Mouse (Mus musculus): ENCODE results near the gene Fsip1. TPM values are rescaled to one million over a fixed set of nuclear protein-coding genes. Genes with fewer than 3 reads are reported as not detected.

Fsip1 gene
- polyA plus RNA-seq (2014; fragmentation: Nextera tagmentation; extraction: Ambion mirVana): 0.36 and 0.49 TPM in 2 replicates

DNA sequence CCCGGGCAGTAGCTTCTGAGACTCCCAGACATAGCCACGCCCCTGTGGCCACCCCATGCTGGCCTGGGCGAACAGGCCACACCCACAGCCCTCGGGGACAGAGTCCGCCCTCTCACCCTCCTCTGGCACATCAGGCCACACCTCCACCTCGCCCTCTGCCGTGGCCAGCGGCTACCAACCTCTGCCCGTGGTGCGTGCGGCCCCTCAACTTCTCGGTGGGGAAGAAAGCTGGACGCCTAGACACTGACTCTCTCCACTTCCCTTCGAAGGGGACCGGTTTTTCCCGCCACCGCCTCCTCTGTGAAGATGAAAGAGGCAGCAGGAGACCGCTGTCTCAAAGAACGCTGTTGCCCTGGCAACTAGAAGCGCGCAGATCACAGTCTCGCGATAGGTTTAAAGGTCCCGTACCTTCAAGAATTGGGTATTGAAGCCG lies at the start of gene Fsip1:
Gene Fsip1 (minus strand): TSS at position 346 of the 433 bp plus-strand sequence.
- H3K36me3 ChIP-seq (ENCODE audit: control insufficient read depth, insufficient read depth, low read length): no peaks in the 10 kb centered on the region
- no peak within 1 kb of the TSS for H3K27ac ChIP-seq (ENCODE audit: low read depth)
- DNase-seq (ENCODE audit: low spot score) (peak; percentile 83), ATAC-seq (replicated peaks; ENCODE audit: low FRiP score, low TSS enrichment, low read depth) (peak; percentile 93)
- peak within 1 kb of the TSS; percentile 45 for H3K4me3 ChIP-seq (ENCODE audit: low read depth, low read length)
- H3K4me1 ChIP-seq (replicated peaks; ENCODE audit: control insufficient read depth, insufficient read depth, low read length): no peaks in the 10 kb centered on the region
- H3K9me3 ChIP-seq (ENCODE audit: control insufficient read depth, low read length): no peaks in the 10 kb centered on the region
- H3K27me3 ChIP-seq (replicated peaks; ENCODE audit: control insufficient read depth, insufficient read depth, low read length): no peaks in the 10 kb centered on the region
- H3K9ac ChIP-seq (ENCODE audit: low read length): peak within 1 kb of the TSS; percentile 43
- H3K4me2 ChIP-seq (ENCODE audit: low read length): peak within 1 kb of the TSS; percentile 66
- 2% methylated on average over 25 of the region's 25 CpGs for WGBS

DNA sequence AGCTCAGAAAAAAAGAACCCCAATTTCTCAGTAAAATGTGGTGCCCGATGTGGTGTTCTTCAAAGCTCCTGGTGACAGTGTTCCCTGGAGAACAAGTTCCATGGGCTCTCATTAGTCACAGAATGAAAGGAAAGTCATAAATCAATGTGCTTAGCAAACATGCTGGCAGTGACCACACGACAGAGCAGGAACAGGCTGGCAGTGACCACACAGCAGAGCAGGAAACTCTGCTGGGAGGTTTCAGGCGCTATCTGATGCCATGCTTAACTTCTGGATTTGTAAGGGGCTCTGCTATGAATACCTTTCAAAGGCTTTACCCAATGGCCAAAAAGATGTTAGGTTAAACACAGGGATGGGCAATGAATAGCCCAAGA lies 49.7 kb upstream of the Fsip1 start:
- no peaks in the 10 kb centered on the region for H3K36me3 ChIP-seq (ENCODE audit: control insufficient read depth, insufficient read depth, low read length)
- ATAC-seq (replicated peaks; ENCODE audit: low FRiP score, low TSS enrichment, low read depth) (no peak), DNase-seq (ENCODE audit: low spot score) (no peak)
- H3K9me3 ChIP-seq (ENCODE audit: control insufficient read depth, low read length): no peaks in the 10 kb centered on the region
- no peaks in the 10 kb centered on the region for H3K4me1 ChIP-seq (replicated peaks; ENCODE audit: control insufficient read depth, insufficient read depth, low read length)
- 24% methylated on average over 3 of the region's 3 CpGs for WGBS
- H3K9ac ChIP-seq (ENCODE audit: low read length): no peak overlapping the region
- H3K4me3 ChIP-seq (ENCODE audit: low read depth, low read length): no peak overlapping the region
- no peak overlapping the region for H3K4me2 ChIP-seq (ENCODE audit: low read length)
- H3K27ac ChIP-seq (ENCODE audit: low read depth): no peak overlapping the region
- no peaks in the 10 kb centered on the region for H3K27me3 ChIP-seq (replicated peaks; ENCODE audit: control insufficient read depth, insufficient read depth, low read length)

DNA sequence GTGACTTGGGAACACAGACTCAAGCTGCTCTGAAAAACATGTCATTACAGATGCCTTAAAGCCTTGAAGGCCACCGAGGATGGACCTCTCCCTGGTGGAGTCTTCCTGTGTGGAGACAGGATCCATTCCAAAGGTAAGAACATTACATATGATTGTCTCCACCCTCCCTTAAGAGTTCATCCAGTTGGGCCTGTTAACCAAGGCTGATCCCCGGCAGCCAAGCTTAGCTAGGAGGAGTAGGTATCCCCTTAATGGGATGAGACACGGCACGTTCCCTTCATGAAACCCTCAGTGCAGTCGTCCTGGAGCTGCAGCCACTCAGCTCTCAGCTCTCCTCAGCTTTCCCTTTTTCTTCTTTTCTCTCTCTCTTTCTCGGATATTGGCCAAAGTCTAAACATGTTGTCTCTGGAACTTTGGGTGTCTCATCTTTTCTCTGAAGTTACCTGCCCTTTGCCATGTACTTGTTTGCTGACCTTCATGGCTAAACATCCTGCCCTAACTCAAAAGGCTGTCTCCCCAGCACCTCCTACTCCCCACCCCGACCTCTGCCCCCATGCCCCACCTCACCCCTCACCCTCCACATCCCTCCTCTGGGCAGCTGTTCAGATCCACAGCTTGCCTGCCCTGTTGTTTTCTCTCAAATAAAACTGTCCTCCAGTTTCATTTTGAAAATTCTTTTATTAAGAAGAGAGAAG lies 49.2 kb upstream of the Fsip1 start:
- H3K4me2 ChIP-seq (ENCODE audit: low read length): no peak overlapping the region
- H3K4me1 ChIP-seq (replicated peaks; ENCODE audit: control insufficient read depth, insufficient read depth, low read length): no peaks in the 10 kb centered on the region
- H3K4me3 ChIP-seq (ENCODE audit: low read depth, low read length): no peak overlapping the region
- H3K27ac ChIP-seq (ENCODE audit: low read depth): no peak overlapping the region
- 53% methylated on average over 7 of the region's 7 CpGs for WGBS
- H3K27me3 ChIP-seq (replicated peaks; ENCODE audit: control insufficient read depth, insufficient read depth, low read length): no peaks in the 10 kb centered on the region
- no peaks in the 10 kb centered on the region for H3K36me3 ChIP-seq (ENCODE audit: control insufficient read depth, insufficient read depth, low read length)
- H3K9me3 ChIP-seq (ENCODE audit: control insufficient read depth, low read length): no peaks in the 10 kb centered on the region
- ATAC-seq (replicated peaks; ENCODE audit: low FRiP score, low TSS enrichment, low read depth) (no peak), DNase-seq (ENCODE audit: low spot score) (no peak)
- H3K9ac ChIP-seq (ENCODE audit: low read length): no peak overlapping the region

DNA sequence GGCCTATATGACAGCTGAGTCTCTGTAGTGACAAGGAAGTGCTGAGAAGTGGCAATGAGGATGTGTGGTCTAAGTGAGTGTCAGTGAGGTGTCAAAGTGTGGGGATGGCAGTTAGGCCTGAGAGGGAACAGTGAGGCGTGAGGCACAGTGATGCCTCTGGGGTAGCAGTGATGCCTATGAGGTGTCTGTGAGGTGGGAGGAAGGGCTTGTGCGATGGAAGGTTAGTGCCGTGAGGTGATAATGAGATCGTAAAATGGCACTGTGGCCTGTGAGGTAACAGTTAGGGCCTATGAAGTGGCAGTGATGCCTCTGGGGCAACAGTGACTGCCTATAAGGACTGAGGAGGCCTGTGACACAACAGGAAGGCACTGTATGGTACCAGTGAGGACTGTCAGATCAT lies 46.7 kb upstream of the Fsip1 start:
- ATAC-seq (replicated peaks; ENCODE audit: low FRiP score, low TSS enrichment, low read depth): no peak
- H3K4me1 ChIP-seq (replicated peaks; ENCODE audit: control insufficient read depth, insufficient read depth, low read length): no peaks in the 10 kb centered on the region
- H3K27ac ChIP-seq (ENCODE audit: low read depth): no peak overlapping the region
- H3K27me3 ChIP-seq (replicated peaks; ENCODE audit: control insufficient read depth, insufficient read depth, low read length): no peaks in the 10 kb centered on the region
- no peaks in the 10 kb centered on the region for H3K36me3 ChIP-seq (ENCODE audit: control insufficient read depth, insufficient read depth, low read length)
- DNase-seq (ENCODE audit: low spot score): peak; percentile 33
- no peaks in the 10 kb centered on the region for H3K9me3 ChIP-seq (ENCODE audit: control insufficient read depth, low read length)
- WGBS: 54% methylated on average over 4 of the region's 4 CpGs
- no peak overlapping the region for H3K4me2 ChIP-seq (ENCODE audit: low read length)
- no peak overlapping the region for H3K9ac ChIP-seq (ENCODE audit: low read length)
- no peak overlapping the region for H3K4me3 ChIP-seq (ENCODE audit: low read depth, low read length)

DNA sequence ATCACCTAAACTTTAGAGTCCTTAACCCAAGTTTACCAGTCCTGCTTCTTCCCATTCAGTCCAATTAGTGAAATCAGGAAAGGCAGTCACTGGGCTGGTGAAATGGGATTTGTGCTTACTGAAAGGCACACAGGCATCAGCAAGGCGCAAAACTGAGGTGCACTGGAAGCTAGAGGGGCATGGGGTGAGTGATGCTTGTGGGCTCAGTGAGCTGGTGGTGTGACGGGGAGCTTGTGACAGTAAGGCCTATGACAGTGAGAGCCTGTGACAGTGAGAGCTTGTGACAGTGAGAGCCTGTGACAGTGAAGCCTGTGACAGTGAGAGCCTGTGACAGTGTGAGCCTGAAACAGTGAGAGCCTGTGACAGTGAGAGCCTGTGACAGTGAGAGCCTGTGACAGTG lies 44.9 kb upstream of the Fsip1 start:
- Histone ChIP-seq H3K9ac (ENCODE audit: low read length) (no peak overlapping the region), H3K4me3 (ENCODE audit: low read depth, low read length) (no peak overlapping the region), H3K4me2 (ENCODE audit: low read length) (no peak overlapping the region), H3K9me3 (ENCODE audit: control insufficient read depth, low read length) (no peaks in the 10 kb centered on the region), H3K4me1 (replicated peaks; ENCODE audit: control insufficient read depth, insufficient read depth, low read length) (no peaks in the 10 kb centered on the region), H3K27me3 (replicated peaks; ENCODE audit: control insufficient read depth, insufficient read depth, low read length) (no peaks in the 10 kb centered on the region), H3K27ac (ENCODE audit: low read depth) (no peak overlapping the region), H3K36me3 (ENCODE audit: control insufficient read depth, insufficient read depth, low read length) (no peaks in the 10 kb centered on the region)
- DNase-seq (ENCODE audit: low spot score): no peak
- WGBS: 80% methylated on average over 2 of the region's 2 CpGs
- ATAC-seq (replicated peaks; ENCODE audit: low FRiP score, low TSS enrichment, low read depth): no peak

DNA sequence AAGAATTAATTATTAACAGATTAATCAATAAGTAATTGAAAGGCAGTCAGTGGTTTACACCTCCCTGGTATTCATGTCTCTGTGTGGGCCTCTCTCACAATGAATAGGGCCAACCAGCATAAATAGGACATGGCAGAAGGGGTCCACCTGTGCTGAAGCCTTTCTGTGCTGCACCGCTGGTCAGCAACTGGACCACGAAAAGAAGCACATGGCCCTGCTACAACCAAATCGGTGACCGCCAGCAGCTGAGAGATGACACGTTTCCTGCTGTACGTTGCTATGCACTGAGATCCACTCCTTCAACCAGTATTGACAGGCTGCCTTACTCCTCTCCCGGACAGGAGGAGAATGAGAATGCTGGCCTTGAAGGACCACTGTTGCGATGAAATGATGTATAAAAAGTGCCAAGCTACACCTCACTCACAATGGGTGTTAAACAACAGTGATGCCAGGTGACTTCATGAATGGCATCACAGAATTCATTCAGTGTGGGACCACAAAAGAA lies 44.3 kb upstream of the Fsip1 start:
- no peaks in the 10 kb centered on the region for H3K4me1 ChIP-seq (replicated peaks; ENCODE audit: control insufficient read depth, insufficient read depth, low read length)
- no peak overlapping the region for H3K4me2 ChIP-seq (ENCODE audit: low read length)
- ATAC-seq (replicated peaks; ENCODE audit: low FRiP score, low TSS enrichment, low read depth) (no peak), DNase-seq (ENCODE audit: low spot score) (peak; percentile 42)
- H3K4me3 ChIP-seq (ENCODE audit: low read depth, low read length): no peak overlapping the region
- H3K9ac ChIP-seq (ENCODE audit: low read length): no peak overlapping the region
- WGBS: 83% methylated on average over 8 of the region's 8 CpGs
- H3K36me3 ChIP-seq (ENCODE audit: control insufficient read depth, insufficient read depth, low read length): no peaks in the 10 kb centered on the region
- no peaks in the 10 kb centered on the region for H3K27me3 ChIP-seq (replicated peaks; ENCODE audit: control insufficient read depth, insufficient read depth, low read length)
- H3K27ac ChIP-seq (ENCODE audit: low read depth): no peak overlapping the region
- no peaks in the 10 kb centered on the region for H3K9me3 ChIP-seq (ENCODE audit: control insufficient read depth, low read length)

GRCm38 (mm10) chr2:118299981-118300380 lies 43.2 kb upstream of the Fsip1 start:
- ATAC-seq (replicated peaks; ENCODE audit: low FRiP score, low TSS enrichment, low read depth) (no peak), DNase-seq (ENCODE audit: low spot score) (no peak)
- H3K27me3 ChIP-seq (replicated peaks; ENCODE audit: control insufficient read depth, insufficient read depth, low read length): no peaks in the 10 kb centered on the region
- H3K9me3 ChIP-seq (ENCODE audit: control insufficient read depth, low read length): no peaks in the 10 kb centered on the region
- no peaks in the 10 kb centered on the region for H3K4me1 ChIP-seq (replicated peaks; ENCODE audit: control insufficient read depth, insufficient read depth, low read length)
- H3K4me2 ChIP-seq (ENCODE audit: low read length): no peak overlapping the region
- H3K27ac ChIP-seq (ENCODE audit: low read depth): no peak overlapping the region
- no peak overlapping the region for H3K9ac ChIP-seq (ENCODE audit: low read length)
- no peak overlapping the region for H3K4me3 ChIP-seq (ENCODE audit: low read depth, low read length)
- 86% methylated on average over 2 of the region's 2 CpGs for WGBS
- H3K36me3 ChIP-seq (ENCODE audit: control insufficient read depth, insufficient read depth, low read length): no peaks in the 10 kb centered on the region

- H3K27ac ChIP-seq (ENCODE audit: low read depth): no peak overlapping the region
- H3K36me3 ChIP-seq (ENCODE audit: control insufficient read depth, insufficient read depth, low read length): no peaks in the 10 kb centered on the region
- DNase-seq (ENCODE audit: low spot score) (no peak), ATAC-seq (replicated peaks; ENCODE audit: low FRiP score, low TSS enrichment, low read depth) (no peak)
- H3K4me2 ChIP-seq (ENCODE audit: low read length): no peak overlapping the region
- H3K27me3 ChIP-seq (replicated peaks; ENCODE audit: control insufficient read depth, insufficient read depth, low read length): no peaks in the 10 kb centered on the region
- no peak overlapping the region for H3K4me3 ChIP-seq (ENCODE audit: low read depth, low read length)
- H3K9me3 ChIP-seq (ENCODE audit: control insufficient read depth, low read length): no peaks in the 10 kb centered on the region
- no peaks in the 10 kb centered on the region for H3K4me1 ChIP-seq (replicated peaks; ENCODE audit: control insufficient read depth, insufficient read depth, low read length)
- no peak overlapping the region for H3K9ac ChIP-seq (ENCODE audit: low read length)
- 84% methylated on average over 4 of the region's 4 CpGs for WGBS
Measured at GRCm38 (mm10) chr2:118298601-118299000, 41.8 kb upstream of the Fsip1 start.

- H3K9me3 ChIP-seq (ENCODE audit: control insufficient read depth, low read length): no peaks in the 10 kb centered on the region
- no peaks in the 10 kb centered on the region for H3K4me1 ChIP-seq (replicated peaks; ENCODE audit: control insufficient read depth, insufficient read depth, low read length)
- no peak for ATAC-seq (replicated peaks; ENCODE audit: low FRiP score, low TSS enrichment, low read depth)
- no peak overlapping the region for H3K4me3 ChIP-seq (ENCODE audit: low read depth, low read length)
- no peak overlapping the region for H3K27ac ChIP-seq (ENCODE audit: low read depth)
- WGBS: 83% methylated on average over 2 of the region's 2 CpGs
- no peaks in the 10 kb centered on the region for H3K27me3 ChIP-seq (replicated peaks; ENCODE audit: control insufficient read depth, insufficient read depth, low read length)
- H3K4me2 ChIP-seq (ENCODE audit: low read length): no peak overlapping the region
- DNase-seq (ENCODE audit: low spot score): no peak
- no peak overlapping the region for H3K9ac ChIP-seq (ENCODE audit: low read length)
- H3K36me3 ChIP-seq (ENCODE audit: control insufficient read depth, insufficient read depth, low read length): no peaks in the 10 kb centered on the region
Measured at GRCm38 (mm10) chr2:118297966-118298365, 41.2 kb upstream of the Fsip1 start.
